Mouse (Mus musculus) liver, embryonic 15.5 days (tissue): ENCODE measurements around the gene Cacnb1. TPM values are rescaled to one million over a fixed set of nuclear protein-coding genes. Genes with fewer than 3 reads are reported as not detected.

Experiments
- ATAC-seq: fragments of 200-750 bp; cut with Nextera tagmentation; 2 replicates; pipeline ENCODE4 v1.8.0; 2017; ENCODE audit warnings: moderate number of reproducible peaks, mild to moderate bottlenecking, moderate library complexity; ENCODE audit not compliant: insufficient read depth
- H3K27ac ChIP-seq: fragments of 300-500 bp; sonication (generic); replicated peaks from 2 replicates; pipeline ENCODE4 v1.5.1; 2015; ENCODE audit warnings: mild to moderate bottlenecking, inconsistent platforms
- H3K27me3 ChIP-seq: fragments of 300-500 bp; sonication (generic); 2 replicates; pipeline ENCODE4 v1.6.1; 2015; ENCODE audit warnings: mild to moderate bottlenecking, inconsistent platforms
- H3K36me3 ChIP-seq: fragments of 300-500 bp; sonication (generic); replicated peaks from 2 replicates; pipeline ENCODE4 v1.6.1; 2015; ENCODE audit warnings: moderate library complexity, mild to moderate bottlenecking, inconsistent platforms
- H3K4me1 ChIP-seq: fragments of 300-500 bp; sonication (generic); replicated peaks from 2 replicates; pipeline ENCODE4 v1.6.1; 2015; ENCODE audit warnings: inconsistent platforms
- H3K4me2 ChIP-seq: fragments of 300-500 bp; sonication (generic); 2 replicates; pipeline ENCODE4 v1.6.1; 2015; ENCODE audit warnings: moderate library complexity, mild to moderate bottlenecking, inconsistent platforms
- H3K4me3 ChIP-seq: fragments of 300-500 bp; sonication (generic); replicated peaks from 2 replicates; pipeline ENCODE4 v1.5.1; 2015; ENCODE audit warnings: mild to moderate bottlenecking, inconsistent platforms
- H3K9ac ChIP-seq: fragments of 300-500 bp; sonication (generic); 2 replicates; pipeline ENCODE4 v1.6.1; 2015; ENCODE audit warnings: moderate library complexity, mild to moderate bottlenecking, inconsistent platforms
- H3K9me3 ChIP-seq: fragments of 300-500 bp; sonication (generic); replicated peaks from 2 replicates; pipeline ENCODE4 v1.6.1; 2016; ENCODE audit warnings: inconsistent platforms
- WGBS: fragments of 180-500 bp; shearing (Covaris S2); methylation state at CpG from one replicate; pipeline ENCODE4 v1.1.7; 2015; ENCODE audit warnings: mixed read lengths; ENCODE audit not compliant: insufficient replicate concordance; 5-methylcytosine and 5-hydroxymethylcytosine counted together
- microRNA-seq: library from miRNA; unstranded; fragments of <30 nt; microRNA quantifications from one replicate; pipeline ENCODE4, GENCODE M21; 2016
- polyA plus RNA-seq: library from polyadenylated mRNA; unstranded; fragments of >200 nt; fragmentation: Nextera tagmentation; extraction: Ambion mirVana; gene quantifications from 2 replicates; pipeline ENCODE4 v1.2.1, GENCODE M21; 2015

Cacnb1 gene
- polyA plus RNA-seq, 1 experiment from 2014 or later, result 1.6 TPM

DNA sequence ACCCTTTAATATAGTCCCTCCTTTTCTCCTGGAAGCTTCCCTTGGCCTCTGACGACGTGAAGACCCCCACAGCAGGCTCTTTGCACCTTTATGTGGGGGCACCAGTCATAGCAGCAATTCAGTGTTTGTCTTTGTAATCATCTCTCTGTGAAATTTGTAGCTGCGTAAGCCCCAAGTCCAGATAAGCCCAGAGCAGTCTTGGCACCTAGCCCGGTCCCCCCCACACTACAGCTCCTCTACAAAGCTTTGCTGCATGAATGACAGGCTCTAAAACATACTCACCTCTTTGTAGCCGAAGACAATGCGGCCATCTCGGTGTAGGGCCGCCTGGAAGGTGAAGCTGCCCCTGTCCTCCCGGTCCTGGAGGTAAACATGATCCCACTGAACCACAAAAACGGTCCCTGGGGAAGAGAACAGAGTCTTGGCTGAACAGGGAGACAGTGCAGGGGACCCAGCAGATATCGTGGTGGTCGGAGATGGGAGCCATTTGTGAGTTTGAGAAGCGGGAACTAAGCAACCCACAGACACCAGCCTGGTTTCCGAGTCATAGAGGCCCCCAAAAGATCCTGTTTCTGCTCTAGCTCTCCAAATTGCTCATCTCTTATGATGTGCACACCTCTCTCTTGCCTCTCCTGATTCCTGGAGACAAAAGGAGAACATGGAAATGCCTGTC, 68.2 kb downstream of the Cacnb1 start:
- no peaks in the 10 kb centered on the region for H3K36me3 ChIP-seq
- H3K9ac ChIP-seq, result no peak overlapping the region
- H3K27ac ChIP-seq, result no peak overlapping the region
- no peaks in the 10 kb centered on the region for H3K9me3 ChIP-seq
- ATAC-seq, result no peak
- peaks cover 31% of the 10 kb centered on the region for H3K4me1 ChIP-seq
- no peaks in the 10 kb centered on the region for H3K27me3 ChIP-seq
- WGBS, result 41% methylated on average over 14 of the region's 14 CpGs
- no peak overlapping the region for H3K4me2 ChIP-seq
- no peak overlapping the region for H3K4me3 ChIP-seq

- WGBS, result 57% methylated on average over 6 of the region's 6 CpGs
- Histone ChIP-seq H3K4me2 (no peak overlapping the region), H3K9ac (no peak overlapping the region)
These were observed 68.9 kb downstream of the Cacnb1 start for GRCm38 (mm10) chr11:97953939-97954275.

GRCm38 (mm10) chr11:97953179-97953938, 69.5 kb downstream of the Cacnb1 start:
- no peaks in the 10 kb centered on the region for H3K9me3 ChIP-seq
- H3K9ac ChIP-seq, result no peak overlapping the region
- H3K27me3 ChIP-seq, result no peaks in the 10 kb centered on the region
- H3K4me2 ChIP-seq, result no peak overlapping the region
- peaks cover 41% of the 10 kb centered on the region for H3K4me1 ChIP-seq
- no peaks in the 10 kb centered on the region for H3K36me3 ChIP-seq
- WGBS, result 60% methylated on average over 16 of the region's 16 CpGs
- ATAC-seq, result no peak
- H3K27ac ChIP-seq, result no peak overlapping the region
- no peak overlapping the region for H3K4me3 ChIP-seq

More at GRCm38 (mm10) chr11:97953939-97954275, 68.9 kb downstream of the Cacnb1 start:
- no peak overlapping the region for H3K4me3 ChIP-seq
- H3K27me3 ChIP-seq, result no peaks in the 10 kb centered on the region
- H3K27ac ChIP-seq, result no peak overlapping the region
- no peaks in the 10 kb centered on the region for H3K36me3 ChIP-seq
- no peak for ATAC-seq
- no peaks in the 10 kb centered on the region for H3K9me3 ChIP-seq
- H3K4me1 ChIP-seq, result peaks cover 38% of the 10 kb centered on the region

- ATAC-seq, result no peak
- H3K4me2 ChIP-seq, result no peak overlapping the region
- H3K36me3 ChIP-seq, result no peaks in the 10 kb centered on the region
- no peaks in the 10 kb centered on the region for H3K27me3 ChIP-seq
- no peaks in the 10 kb centered on the region for H3K9me3 ChIP-seq
- peaks cover 41% of the 10 kb centered on the region for H3K4me1 ChIP-seq
- H3K9ac ChIP-seq, result no peak overlapping the region
- WGBS, result 71% methylated on average over 1 of the region's 1 CpGs
- no peak overlapping the region for H3K27ac ChIP-seq
- H3K4me3 ChIP-seq, result no peak overlapping the region
These were observed 70.3 kb downstream of the Cacnb1 start for GRCm38 (mm10) chr11:97952367-97953006.

Small RNAs within 50 kb of the gene (microRNA-seq; reads per million reads assigned to microRNA genes)
- gene Gm27597, result not detected

Other genes starting within 250 kb of the Cacnb1 start
- not detected in 2 replicates for gene 1700001P01Rik, start 247.1 kb downstream of the Cacnb1 start, polyA plus RNA-seq
- gene Rpl23, start 240.6 kb downstream of the Cacnb1 start, polyA plus RNA-seq, result 185 and 242 TPM in 2 replicates
- 31.4 and 36.7 TPM in 2 replicates for gene Lasp1, start 224.0 kb downstream of the Cacnb1 start, polyA plus RNA-seq
- 0.30 and 0.39 TPM in 2 replicates for gene B230217C12Rik, start 182.3 kb downstream of the Cacnb1 start, polyA plus RNA-seq
- gene Fbxo47, start 138.9 kb downstream of the Cacnb1 start, polyA plus RNA-seq, result 0.40 and 0.44 TPM in 2 replicates
- gene Plxdc1, start 36.6 kb downstream of the Cacnb1 start, polyA plus RNA-seq, result 0.74 and 0.75 TPM in 2 replicates
- gene Arl5c, start 26.9 kb downstream of the Cacnb1 start, polyA plus RNA-seq, result 7.4 and 8.3 TPM in 2 replicates
- gene Rpl19, start 3.7 kb upstream of the Cacnb1 start, polyA plus RNA-seq, result 535 and 549 TPM in 2 replicates
- 0.06 TPM in 1 of 2 replicates, not detected in the other for gene Stac2, start 30.4 kb upstream of the Cacnb1 start, polyA plus RNA-seq
- 6.5 and 6.9 TPM in 2 replicates for gene Fbxl20, start 127.4 kb upstream of the Cacnb1 start, polyA plus RNA-seq
- gene Med1, start 170.3 kb upstream of the Cacnb1 start, polyA plus RNA-seq, result 21.1 and 21.3 TPM in 2 replicates
- gene Cdk12, start 180.0 kb upstream of the Cacnb1 start, polyA plus RNA-seq, result 5.3 and 5.7 TPM in 2 replicates